Mouse (Mus musculus): Measurements from ENCODE around the gene Nr5a1. TPM values are rescaled to one million over a fixed set of nuclear protein-coding genes. Genes with fewer than 3 reads are reported as not detected.

Gene Nr5a1
- polyA plus RNA-seq, 1 experiment: 15.1 TPM

GRCm38 (mm10) chr2:38706661-38707060 lies 7.7 kb downstream of the Nr5a1 start:
- Histone ChIP-seq H3K27me3 (ENCODE audit: control insufficient read depth, insufficient read depth, low read length) (peaks cover 14% of the 10 kb centered on the region), H3K4me1 (ENCODE audit: control insufficient read depth, insufficient read depth, insufficient read length) (no peaks in the 10 kb centered on the region), H3K4me3 (ENCODE audit: extremely low read depth, insufficient read depth, insufficient read length) (no peak overlapping the region), H3K27ac (ENCODE audit: insufficient read depth, low read length) (no peak overlapping the region), H3K36me3 (ENCODE audit: control insufficient read depth, insufficient read depth, low read length) (no peaks in the 10 kb centered on the region)
- DNase-seq (ENCODE audit: low read depth in 1 of 2, low spot score in 2 of 2): no peak
- WGBS: 26% methylated on average over 6 of the region's 6 CpGs
- no peak for TF ChIP-seq CTCF (IDR thresholded peaks at IDR 0.05; ENCODE audit: extremely low read depth, insufficient read depth, insufficient read length, insufficient replicate concordance)
- TF ChIP-seq POLR2A (IDR thresholded peaks at IDR 0.05; ENCODE audit: low read depth, low read length): no peak

- Histone ChIP-seq H3K27me3 (ENCODE audit: control insufficient read depth, insufficient read depth, low read length) (peaks cover 5% of the 10 kb centered on the region), H3K4me1 (ENCODE audit: control insufficient read depth, insufficient read depth, insufficient read length) (no peaks in the 10 kb centered on the region), H3K27ac (ENCODE audit: insufficient read depth, low read length) (no peak overlapping the region), H3K4me3 (ENCODE audit: extremely low read depth, insufficient read depth, insufficient read length) (no peak overlapping the region), H3K36me3 (ENCODE audit: control insufficient read depth, insufficient read depth, low read length) (no peaks in the 10 kb centered on the region)
- no peak for DNase-seq (ENCODE audit: low read depth in 1 of 2, low spot score in 2 of 2)
- TF ChIP-seq CTCF (IDR thresholded peaks at IDR 0.05; ENCODE audit: extremely low read depth, insufficient read depth, insufficient read length, insufficient replicate concordance) (no peak), POLR2A (IDR thresholded peaks at IDR 0.05; ENCODE audit: low read depth, low read length) (no peak)
- WGBS: 68% methylated on average over 4 of the region's 4 CpGs
These were observed 9.3 kb downstream of the Nr5a1 start for GRCm38 (mm10) chr2:38705036-38705435.

- peaks cover 4% of the 10 kb centered on the region for H3K27me3 ChIP-seq (ENCODE audit: control insufficient read depth, insufficient read depth, low read length)
- no peaks in the 10 kb centered on the region for H3K36me3 ChIP-seq (ENCODE audit: control insufficient read depth, insufficient read depth, low read length)
- H3K4me3 ChIP-seq (ENCODE audit: extremely low read depth, insufficient read depth, insufficient read length): no peak overlapping the region
- TF ChIP-seq CTCF (IDR thresholded peaks at IDR 0.05; ENCODE audit: extremely low read depth, insufficient read depth, insufficient read length, insufficient replicate concordance): no peak
- no peak for TF ChIP-seq POLR2A (IDR thresholded peaks at IDR 0.05; ENCODE audit: low read depth, low read length)
- H3K4me1 ChIP-seq (ENCODE audit: control insufficient read depth, insufficient read depth, insufficient read length): no peaks in the 10 kb centered on the region
- no peak overlapping the region for H3K27ac ChIP-seq (ENCODE audit: insufficient read depth, low read length)
- WGBS: 81% methylated on average over 9 of the region's 9 CpGs
- no peak for DNase-seq (ENCODE audit: low read depth in 1 of 2, low spot score in 2 of 2)
These were observed 10.0 kb downstream of the Nr5a1 start for GRCm38 (mm10) chr2:38704336-38704735.

- Histone ChIP-seq H3K4me3 (ENCODE audit: extremely low read depth, insufficient read depth, insufficient read length) (no peak overlapping the region), H3K27me3 (ENCODE audit: control insufficient read depth, insufficient read depth, low read length) (no peaks in the 10 kb centered on the region), H3K4me1 (ENCODE audit: control insufficient read depth, insufficient read depth, insufficient read length) (no peaks in the 10 kb centered on the region), H3K36me3 (ENCODE audit: control insufficient read depth, insufficient read depth, low read length) (no peaks in the 10 kb centered on the region), H3K27ac (ENCODE audit: insufficient read depth, low read length) (no peak overlapping the region)
- TF ChIP-seq POLR2A (IDR thresholded peaks at IDR 0.05; ENCODE audit: low read depth, low read length) (no peak), CTCF (IDR thresholded peaks at IDR 0.05; ENCODE audit: extremely low read depth, insufficient read depth, insufficient read length, insufficient replicate concordance) (no peak)
- DNase-seq (ENCODE audit: low read depth in 1 of 2, low spot score in 2 of 2): no peak
- WGBS: 53% methylated on average over 5 of the region's 5 CpGs
These were observed 14.2 kb downstream of the Nr5a1 start for GRCm38 (mm10) chr2:38700177-38700576.

DNA sequence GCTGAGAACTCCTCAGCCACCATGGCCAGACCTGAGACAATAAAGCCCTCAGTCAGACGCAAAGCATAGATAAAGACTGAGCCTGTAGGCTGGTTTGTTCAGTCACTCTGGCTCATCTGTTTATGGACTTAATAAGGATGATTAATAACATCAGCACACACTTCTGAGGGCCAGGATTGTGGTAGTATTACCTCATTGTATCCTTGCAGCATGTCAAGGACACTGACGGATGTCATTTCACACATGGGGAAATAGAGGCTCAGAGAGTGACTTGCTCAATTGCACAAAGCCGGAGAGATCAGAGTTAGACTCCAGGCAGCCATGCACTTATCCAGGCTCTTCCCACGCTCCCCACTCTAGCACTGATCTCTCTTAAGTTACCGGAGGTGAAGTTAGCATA lies 15.7 kb downstream of the Nr5a1 start:
- Histone ChIP-seq H3K27ac (ENCODE audit: insufficient read depth, low read length) (no peak overlapping the region), H3K4me3 (ENCODE audit: extremely low read depth, insufficient read depth, insufficient read length) (no peak overlapping the region), H3K36me3 (ENCODE audit: control insufficient read depth, insufficient read depth, low read length) (no peaks in the 10 kb centered on the region), H3K27me3 (ENCODE audit: control insufficient read depth, insufficient read depth, low read length) (no peaks in the 10 kb centered on the region), H3K4me1 (ENCODE audit: control insufficient read depth, insufficient read depth, insufficient read length) (no peaks in the 10 kb centered on the region)
- WGBS: 84% methylated on average over 5 of the region's 5 CpGs
- DNase-seq (ENCODE audit: low read depth in 1 of 2, low spot score in 2 of 2): no peak
- no peak for TF ChIP-seq CTCF (IDR thresholded peaks at IDR 0.05; ENCODE audit: extremely low read depth, insufficient read depth, insufficient read length, insufficient replicate concordance)
- no peak for TF ChIP-seq POLR2A (IDR thresholded peaks at IDR 0.05; ENCODE audit: low read depth, low read length)

- Histone ChIP-seq H3K4me3 (ENCODE audit: extremely low read depth, insufficient read depth, insufficient read length) (no peak overlapping the region), H3K36me3 (ENCODE audit: control insufficient read depth, insufficient read depth, low read length) (no peaks in the 10 kb centered on the region), H3K27me3 (ENCODE audit: control insufficient read depth, insufficient read depth, low read length) (no peaks in the 10 kb centered on the region), H3K27ac (ENCODE audit: insufficient read depth, low read length) (no peak overlapping the region), H3K4me1 (ENCODE audit: control insufficient read depth, insufficient read depth, insufficient read length) (no peaks in the 10 kb centered on the region)
- WGBS: 78% methylated on average over 27 of the region's 27 CpGs
- no peak for DNase-seq (ENCODE audit: low read depth in 1 of 2, low spot score in 2 of 2)
- TF ChIP-seq CTCF (IDR thresholded peaks at IDR 0.05; ENCODE audit: extremely low read depth, insufficient read depth, insufficient read length, insufficient replicate concordance) (no peak), POLR2A (IDR thresholded peaks at IDR 0.05; ENCODE audit: low read depth, low read length) (no peak)
These were observed 16.9 kb downstream of the Nr5a1 start for GRCm38 (mm10) chr2:38697128-38698120.

GRCm38 (mm10) chr2:38695770-38696169 lies 18.6 kb downstream of the Nr5a1 start:
- Histone ChIP-seq H3K27me3 (ENCODE audit: control insufficient read depth, insufficient read depth, low read length) (no peaks in the 10 kb centered on the region), H3K4me1 (ENCODE audit: control insufficient read depth, insufficient read depth, insufficient read length) (no peaks in the 10 kb centered on the region), H3K27ac (ENCODE audit: insufficient read depth, low read length) (no peak overlapping the region), H3K36me3 (ENCODE audit: control insufficient read depth, insufficient read depth, low read length) (no peaks in the 10 kb centered on the region), H3K4me3 (ENCODE audit: extremely low read depth, insufficient read depth, insufficient read length) (no peak overlapping the region)
- 80% methylated on average over 9 of the region's 9 CpGs for WGBS
- DNase-seq (ENCODE audit: low read depth in 1 of 2, low spot score in 2 of 2): no peak
- no peak for TF ChIP-seq POLR2A (IDR thresholded peaks at IDR 0.05; ENCODE audit: low read depth, low read length)
- TF ChIP-seq CTCF (IDR thresholded peaks at IDR 0.05; ENCODE audit: extremely low read depth, insufficient read depth, insufficient read length, insufficient replicate concordance): no peak
